Mouse (Mus musculus): ENCODE data around the gene 6030452D12Rik. TPM values are rescaled to one million over a fixed set of nuclear protein-coding genes. Genes with fewer than 3 reads are reported as not detected.

The 6030452D12Rik gene
- polyA plus RNA-seq, 1 experiment from 2014 or later = not detected

GRCm38 (mm10) chr8:106511531-106512041 lies 11.3 kb downstream of the 6030452D12Rik start:
- Histone ChIP-seq H3K36me3 (ENCODE audit: control insufficient read depth, insufficient read depth, low read length) (no peaks in the 10 kb centered on the region), H3K27me3 (replicated peaks; ENCODE audit: control insufficient read depth, insufficient read depth, low read length) (peaks cover 11% of the 10 kb centered on the region), H3K27ac (replicated peaks; ENCODE audit: low read depth, low read length) (peak overlapping the region; percentile 52), H3K9me3 (ENCODE audit: control insufficient read depth, low read length) (no peaks in the 10 kb centered on the region), H3K4me3 (ENCODE audit: low read depth, low read length) (peak overlapping the region; percentile 46), H3K4me2 (ENCODE audit: low read depth, low read length) (peak overlapping the region; percentile 69), H3K9ac (ENCODE audit: low read depth, low read length) (peak overlapping the region; percentile 63), H3K4me1 (ENCODE audit: control insufficient read depth, insufficient read depth, low read length) (peaks cover 23% of the 10 kb centered on the region)
- WGBS = under 1% methylated on average over 27 of the region's 30 CpGs
- DNase-seq (ENCODE audit: low spot score) (peak; percentile 22), ATAC-seq (ENCODE audit: low read depth) (peak; percentile 11; the same call in 1 of the 2 replicates)

DNA sequence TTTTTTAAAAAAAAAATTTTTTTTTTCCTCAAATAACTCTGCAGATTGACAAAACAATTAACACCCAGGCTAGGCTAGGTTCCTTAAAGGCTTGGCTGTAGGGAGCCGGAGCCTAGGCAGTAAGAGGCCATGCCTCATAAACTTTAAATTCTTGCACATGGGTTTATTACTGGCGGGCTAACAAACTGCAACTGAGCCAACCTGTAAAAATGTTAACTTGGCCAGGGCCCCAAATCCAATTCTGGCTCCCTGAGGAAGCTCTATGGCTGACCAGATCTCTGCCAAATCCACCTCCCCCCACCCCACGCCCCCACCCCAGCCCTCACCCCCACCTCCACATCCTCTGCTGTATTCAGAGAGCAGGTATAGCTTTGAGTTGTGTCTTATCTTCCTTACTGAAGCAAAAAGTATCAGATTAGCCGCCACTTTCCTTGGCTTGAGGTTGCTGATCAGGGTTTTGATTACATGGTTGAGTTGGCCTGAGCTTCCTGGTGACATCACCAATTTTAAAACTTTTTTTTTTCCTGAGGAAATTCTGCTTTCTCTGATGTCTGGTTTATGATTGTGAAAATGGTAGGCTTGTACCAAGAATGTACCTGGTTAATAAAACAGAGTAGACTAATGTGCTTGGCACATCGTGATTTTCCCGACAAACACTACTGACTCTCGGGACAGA lies 12.3 kb downstream of the 6030452D12Rik start:
- Histone ChIP-seq H3K9ac (ENCODE audit: low read depth, low read length) (peak overlapping the region; percentile 63; the same call in 1 of the 2 replicates), H3K4me3 (ENCODE audit: low read depth, low read length) (peak overlapping the region; percentile 46), H3K27me3 (replicated peaks; ENCODE audit: control insufficient read depth, insufficient read depth, low read length) (peaks cover 6% of the 10 kb centered on the region; the same call in 1 of the 2 replicates), H3K27ac (replicated peaks; ENCODE audit: low read depth, low read length) (peak overlapping the region; percentile 52; the same call in 1 of the 2 replicates), H3K4me1 (ENCODE audit: control insufficient read depth, insufficient read depth, low read length) (peaks cover 24% of the 10 kb centered on the region), H3K36me3 (ENCODE audit: control insufficient read depth, insufficient read depth, low read length) (0 out of 2 replicates have a peak, but pooled peaks cover 2% of the 10 kb centered on the region), H3K9me3 (ENCODE audit: control insufficient read depth, low read length) (no peaks in the 10 kb centered on the region), H3K4me2 (ENCODE audit: low read depth, low read length) (peak overlapping the region; percentile 69)
- WGBS = 34% methylated on average over 7 of the region's 7 CpGs
- ATAC-seq (ENCODE audit: low read depth) (no peak), DNase-seq (ENCODE audit: low spot score) (peak; percentile 72)

DNA sequence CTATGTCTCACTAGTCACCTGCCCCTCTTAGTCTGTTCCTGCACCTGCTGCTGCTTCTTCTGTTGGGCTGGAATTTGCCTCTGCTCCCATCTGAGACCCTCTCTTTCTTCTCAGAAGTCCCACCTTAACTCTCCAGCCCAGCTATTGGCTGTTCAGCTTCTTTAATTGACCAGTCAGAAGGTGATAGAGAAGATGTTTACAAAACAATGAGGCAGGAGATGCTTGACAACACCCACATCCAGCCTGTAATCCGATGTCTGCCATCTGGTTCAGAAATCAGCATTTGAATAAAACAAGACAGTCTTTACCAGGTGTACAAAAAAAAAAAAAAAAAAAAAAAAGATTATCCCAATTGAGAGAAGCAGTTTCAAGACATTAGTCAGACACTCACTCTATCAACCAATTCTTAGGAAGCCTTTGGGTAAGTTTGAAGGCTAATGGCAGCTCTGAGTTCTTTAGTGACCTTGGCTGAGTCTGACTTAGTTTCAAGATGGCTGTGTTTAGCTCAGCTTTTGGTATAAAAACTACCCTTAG lies 15.7 kb downstream of the 6030452D12Rik start:
- WGBS = 36% methylated on average over 1 of the region's 1 CpGs

DNA sequence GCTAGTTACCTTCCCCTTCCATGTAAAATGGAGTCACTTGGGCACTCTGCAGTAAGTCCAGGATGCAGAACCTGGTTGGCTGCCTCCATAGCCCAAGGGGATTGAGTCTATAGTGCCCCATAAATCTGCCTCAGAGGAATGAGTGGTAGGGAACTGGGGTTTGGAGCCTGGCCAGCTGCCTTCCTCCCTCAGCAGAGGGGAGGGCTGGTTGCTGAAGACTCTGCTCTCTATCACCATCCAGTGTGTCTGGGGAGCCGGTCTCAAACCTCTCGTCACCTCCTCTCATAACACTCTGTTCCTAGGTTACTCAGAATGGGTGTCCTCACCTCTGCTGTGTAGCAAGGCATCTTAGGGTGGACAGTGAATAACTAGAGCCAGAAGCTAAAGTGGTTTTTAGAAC lies 16.3 kb downstream of the 6030452D12Rik start:
- no peak overlapping the region for H3K9ac ChIP-seq (ENCODE audit: low read depth, low read length)
- 0 out of 2 replicates have a peak, but pooled peaks cover 3% of the 10 kb centered on the region for H3K36me3 ChIP-seq (ENCODE audit: control insufficient read depth, insufficient read depth, low read length)
- no peak overlapping the region for H3K27ac ChIP-seq (replicated peaks; ENCODE audit: low read depth, low read length)
- no peaks in the 10 kb centered on the region; the same call in 1 of the 2 replicates for H3K27me3 ChIP-seq (replicated peaks; ENCODE audit: control insufficient read depth, insufficient read depth, low read length)
- no peaks in the 10 kb centered on the region for H3K9me3 ChIP-seq (ENCODE audit: control insufficient read depth, low read length)
- peaks cover 19% of the 10 kb centered on the region for H3K4me1 ChIP-seq (ENCODE audit: control insufficient read depth, insufficient read depth, low read length)
- DNase-seq (ENCODE audit: low spot score) (peak; percentile 22), ATAC-seq (ENCODE audit: low read depth) (no peak; the same call in 1 of the 2 replicates)
- H3K4me2 ChIP-seq (ENCODE audit: low read depth, low read length) = no peak overlapping the region
- WGBS = 64% methylated on average over 2 of the region's 2 CpGs
- no peak overlapping the region for H3K4me3 ChIP-seq (ENCODE audit: low read depth, low read length)

More for the DNA sequence above, 15.7 kb downstream of the 6030452D12Rik start:
- Histone ChIP-seq H3K27ac (replicated peaks; ENCODE audit: low read depth, low read length) (no peak overlapping the region), H3K4me3 (ENCODE audit: low read depth, low read length) (no peak overlapping the region), H3K4me1 (ENCODE audit: control insufficient read depth, insufficient read depth, low read length) (peaks cover 16% of the 10 kb centered on the region), H3K9ac (ENCODE audit: low read depth, low read length) (no peak overlapping the region), H3K36me3 (ENCODE audit: control insufficient read depth, insufficient read depth, low read length) (0 out of 2 replicates have a peak, but pooled peaks cover 3% of the 10 kb centered on the region), H3K9me3 (ENCODE audit: control insufficient read depth, low read length) (no peaks in the 10 kb centered on the region), H3K4me2 (ENCODE audit: low read depth, low read length) (no peak overlapping the region), H3K27me3 (replicated peaks; ENCODE audit: control insufficient read depth, insufficient read depth, low read length) (no peaks in the 10 kb centered on the region; the same call in 1 of the 2 replicates)
- ATAC-seq (ENCODE audit: low read depth) (no peak), DNase-seq (ENCODE audit: low spot score) (no peak)

DNA sequence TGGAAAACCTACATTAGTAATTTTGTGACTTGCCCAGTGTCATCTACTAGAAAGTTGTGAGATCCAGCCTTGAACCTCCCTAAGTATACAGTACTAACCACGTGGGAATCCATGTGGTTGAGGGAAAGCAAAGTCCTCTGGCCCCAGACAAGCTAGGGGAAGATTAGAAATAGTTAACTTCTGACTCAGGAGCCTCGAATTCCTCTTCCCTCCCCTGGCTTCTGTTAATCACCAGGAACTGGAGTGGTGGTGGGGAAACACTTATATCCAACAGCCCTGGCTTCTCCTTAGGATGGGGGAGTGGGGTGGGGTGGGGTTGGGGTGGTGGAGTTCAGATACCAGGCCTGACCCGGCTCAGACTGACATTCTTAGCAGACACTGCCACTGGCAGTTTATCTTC lies 18.4 kb downstream of the 6030452D12Rik start:
- Histone ChIP-seq H3K27ac (replicated peaks; ENCODE audit: low read depth, low read length) (no peak overlapping the region), H3K4me1 (ENCODE audit: control insufficient read depth, insufficient read depth, low read length) (peaks cover 18% of the 10 kb centered on the region; the same call in 1 of the 2 replicates)
- DNase-seq (ENCODE audit: low spot score) = peak; percentile 35

DNA sequence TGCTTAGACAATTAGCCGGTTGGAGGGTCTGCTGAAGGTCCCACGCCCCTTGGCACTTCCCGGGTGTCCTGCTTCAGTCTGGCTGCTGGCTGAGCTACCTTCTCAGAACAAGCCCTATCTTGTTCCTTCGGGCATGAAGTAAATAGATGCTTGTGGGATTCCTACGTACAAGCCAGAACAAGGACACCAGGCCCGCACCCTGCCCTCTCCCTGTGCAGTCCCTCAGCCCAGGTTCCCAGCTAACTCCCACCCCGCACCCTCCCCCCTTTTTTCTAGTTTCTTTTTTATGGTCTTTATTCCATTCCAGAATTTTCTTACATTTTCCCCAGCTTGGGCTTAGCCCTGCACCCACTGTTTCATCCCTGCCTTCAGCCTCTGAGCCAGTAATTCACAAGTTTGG lies 20.3 kb downstream of the 6030452D12Rik start:
- H3K27ac ChIP-seq (replicated peaks; ENCODE audit: low read depth, low read length) = peak overlapping the region; percentile 53; the same call in 1 of the 2 replicates
- H3K4me1 ChIP-seq (ENCODE audit: control insufficient read depth, insufficient read depth, low read length) = peaks cover 18% of the 10 kb centered on the region; the same call in 1 of the 2 replicates
- no peak overlapping the region for H3K4me3 ChIP-seq (ENCODE audit: low read depth, low read length)
- no peak overlapping the region for H3K4me2 ChIP-seq (ENCODE audit: low read depth, low read length)
- H3K9ac ChIP-seq (ENCODE audit: low read depth, low read length) = no peak overlapping the region
- ATAC-seq (ENCODE audit: low read depth) (peak; percentile 55; the same call in 1 of the 2 replicates), DNase-seq (ENCODE audit: low spot score) (no peak)
- WGBS = 69% methylated on average over 7 of the region's 7 CpGs
- H3K27me3 ChIP-seq (replicated peaks; ENCODE audit: control insufficient read depth, insufficient read depth, low read length) = no peaks in the 10 kb centered on the region
- 0 out of 2 replicates have a peak, but pooled peaks cover 3% of the 10 kb centered on the region for H3K36me3 ChIP-seq (ENCODE audit: control insufficient read depth, insufficient read depth, low read length)
- no peaks in the 10 kb centered on the region for H3K9me3 ChIP-seq (ENCODE audit: control insufficient read depth, low read length)

More for the DNA sequence above, 18.4 kb downstream of the 6030452D12Rik start:
- Histone ChIP-seq H3K9ac (ENCODE audit: low read depth, low read length) (no peak overlapping the region), H3K4me3 (ENCODE audit: low read depth, low read length) (no peak overlapping the region), H3K36me3 (ENCODE audit: control insufficient read depth, insufficient read depth, low read length) (0 out of 2 replicates have a peak, but pooled peaks cover 3% of the 10 kb centered on the region), H3K9me3 (ENCODE audit: control insufficient read depth, low read length) (no peaks in the 10 kb centered on the region), H3K27me3 (replicated peaks; ENCODE audit: control insufficient read depth, insufficient read depth, low read length) (no peaks in the 10 kb centered on the region; the same call in 1 of the 2 replicates), H3K4me2 (ENCODE audit: low read depth, low read length) (no peak overlapping the region)
- 14% methylated on average over 3 of the region's 3 CpGs for whole genome bisulfite sequencing
- ATAC-seq (ENCODE audit: low read depth) = no peak

DNA sequence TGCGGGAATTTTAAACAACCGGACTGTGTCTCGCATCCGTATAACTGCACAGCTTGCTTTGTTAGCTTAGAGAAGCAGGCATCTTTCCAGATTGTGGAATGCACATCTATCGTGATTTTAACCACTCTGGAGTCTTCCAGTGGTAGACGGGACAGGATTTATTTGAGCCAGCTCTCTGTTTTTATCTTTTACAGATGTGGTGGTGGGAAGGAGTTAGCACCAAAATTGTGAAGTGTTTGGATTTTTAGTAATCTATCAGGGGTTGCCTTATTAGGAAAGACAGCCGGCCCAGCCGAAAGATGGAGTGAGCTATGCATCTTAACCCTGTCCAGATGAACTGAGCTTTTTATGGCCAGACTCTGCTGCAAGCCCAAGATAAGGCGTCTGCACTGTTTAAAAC lies 21.5 kb downstream of the 6030452D12Rik start:
- Histone ChIP-seq H3K4me1 (ENCODE audit: control insufficient read depth, insufficient read depth, low read length) (peaks cover 16% of the 10 kb centered on the region; the same call in 1 of the 2 replicates), H3K4me3 (ENCODE audit: low read depth, low read length) (no peak overlapping the region), H3K27me3 (replicated peaks; ENCODE audit: control insufficient read depth, insufficient read depth, low read length) (no peaks in the 10 kb centered on the region), H3K36me3 (ENCODE audit: control insufficient read depth, insufficient read depth, low read length) (0 out of 2 replicates have a peak, but pooled peaks cover 3% of the 10 kb centered on the region), H3K27ac (replicated peaks; ENCODE audit: low read depth, low read length) (peak overlapping the region; percentile 74), H3K4me2 (ENCODE audit: low read depth, low read length) (no peak overlapping the region), H3K9ac (ENCODE audit: low read depth, low read length) (no peak overlapping the region), H3K9me3 (ENCODE audit: control insufficient read depth, low read length) (no peaks in the 10 kb centered on the region)
- ATAC-seq (ENCODE audit: low read depth) = peak; percentile 47; the same call in 1 of the 2 replicates
- WGBS = 33% methylated on average over 9 of the region's 9 CpGs
- DNase-seq (ENCODE audit: low spot score) = peak; percentile 90

DNA sequence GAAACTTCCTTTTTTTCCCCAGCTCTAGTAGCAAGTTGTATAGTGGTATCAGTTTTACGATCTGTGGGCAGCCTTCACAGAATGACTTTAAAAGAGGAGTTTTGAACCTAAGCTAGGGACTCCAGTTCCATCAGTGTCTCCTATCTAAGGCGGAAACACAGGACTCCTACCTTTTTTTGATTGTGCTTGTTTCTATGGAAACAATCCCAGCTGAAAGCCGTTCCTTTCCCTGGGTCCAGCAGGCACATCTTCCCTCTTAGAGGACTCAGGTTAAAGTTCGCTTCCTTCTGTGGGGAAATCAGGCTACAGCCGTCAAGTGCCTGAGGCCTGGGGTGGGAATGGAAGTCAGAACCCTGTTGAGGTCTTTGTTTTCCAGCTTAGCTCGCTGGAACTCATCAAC lies 26.4 kb downstream of the 6030452D12Rik start:
- DNase-seq (ENCODE audit: low spot score) (no peak), ATAC-seq (ENCODE audit: low read depth) (no peak)
- Histone ChIP-seq H3K27ac (replicated peaks; ENCODE audit: low read depth, low read length) (no peak overlapping the region), H3K36me3 (ENCODE audit: control insufficient read depth, insufficient read depth, low read length) (no peaks in the 10 kb centered on the region), H3K4me1 (ENCODE audit: control insufficient read depth, insufficient read depth, low read length) (0 out of 2 replicates have a peak, but pooled peaks cover 8% of the 10 kb centered on the region), H3K9ac (ENCODE audit: low read depth, low read length) (no peak overlapping the region), H3K9me3 (ENCODE audit: control insufficient read depth, low read length) (peaks cover 3% of the 10 kb centered on the region; the same call in 1 of the 2 replicates), H3K4me2 (ENCODE audit: low read depth, low read length) (no peak overlapping the region), H3K4me3 (ENCODE audit: low read depth, low read length) (no peak overlapping the region), H3K27me3 (replicated peaks; ENCODE audit: control insufficient read depth, insufficient read depth, low read length) (no peaks in the 10 kb centered on the region)
- WGBS = 40% methylated on average over 6 of the region's 6 CpGs

Measured in embryonic facial prominence, embryonic 14.5 days (tissue).